Mouse (Mus musculus) adrenal gland, adult 8-10 months (tissue): Measurements from ENCODE around the gene Spsb3. TPM values are rescaled to one million over a fixed set of nuclear protein-coding genes. Genes with fewer than 3 reads are reported as not detected.

Experiments
- DNase-seq: peaks from one replicate; pipeline ENCODE4 v3.0.0; 2022
- total RNA-seq, 4 experiments: library from RNA; stranded (reverse); gene quantifications; 2 replicates each; pipeline ENCODE4 v1.2.4; 2022

The Spsb3 gene
- 10 to 100 TPM; 31.5 to 34.0 (median 33.7) TPM for total RNA-seq

GRCm38 (mm10) chr17:24886134-24886931, at the start of gene Spsb3, which contains the start of gene Nubp2:
TSS of gene Spsb3 (plus strand) at chr17:24886643.
TSS of gene Nubp2 (minus strand) at chr17:24886349.
- DNase-seq: peak; percentile 99

GRCm38 (mm10) chr17:24839842-24840241, 46.6 kb upstream of the Spsb3 start, which contains the start of gene Hagh:
TSS of gene Hagh (plus strand) at chr17:24840143.
- no peak for DNase-seq

- no peak for DNase-seq
Measured at GRCm38 (mm10) chr17:24840341-24840740, 46.1 kb upstream of the Spsb3 start.

- no peak for DNase-seq
Measured at GRCm38 (mm10) chr17:24841133-24841532, 45.3 kb upstream of the Spsb3 start.

- no peak for DNase-seq
Measured at GRCm38 (mm10) chr17:24842631-24843030, 43.8 kb upstream of the Spsb3 start.

GRCm38 (mm10) chr17:24844525-24844924, 41.9 kb upstream of the Spsb3 start:
- DNase-seq: no peak

DNA sequence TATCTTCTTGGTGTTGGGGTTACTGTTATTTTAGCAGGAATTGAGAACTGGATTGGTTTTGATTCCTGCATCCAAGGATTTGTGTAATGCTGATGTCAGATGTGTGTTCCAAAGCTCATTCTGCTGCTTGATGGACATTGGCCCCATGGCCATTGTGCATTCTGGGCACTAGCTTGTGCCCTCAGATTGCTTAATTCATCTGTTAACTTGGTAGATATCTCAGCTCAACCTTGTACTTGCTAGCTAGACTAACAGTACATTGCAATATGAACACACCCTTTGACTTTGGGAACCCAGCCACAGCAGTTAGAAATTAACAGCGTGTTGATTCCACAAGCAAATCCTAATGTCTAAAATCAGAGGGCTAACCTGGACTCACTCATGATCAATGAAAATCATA, 39.1 kb upstream of the Spsb3 start:
- DNase-seq: no peak

- DNase-seq: no peak
Measured at GRCm38 (mm10) chr17:24848600-24849031, 37.8 kb upstream of the Spsb3 start.

DNA sequence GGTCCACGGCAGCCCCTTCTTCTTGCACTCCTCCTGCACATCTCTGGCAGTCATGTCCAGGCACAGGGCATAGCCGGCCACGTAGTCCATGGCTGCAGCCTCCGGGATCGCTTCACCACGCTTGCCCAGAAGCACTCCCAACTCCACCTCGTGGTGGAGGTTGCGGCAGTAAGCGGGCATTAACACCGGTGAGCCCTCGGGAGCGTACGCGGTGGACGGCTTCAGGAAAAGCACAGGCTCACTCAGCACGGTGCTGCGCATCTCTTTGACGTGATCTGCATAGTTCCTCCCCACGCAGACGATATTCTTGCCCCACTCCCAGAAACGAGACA, 36.7 kb upstream of the Spsb3 start:
- DNase-seq: no peak

- peak; percentile 97 for DNase-seq
Measured at GRCm38 (mm10) chr17:24850065-24850772, 36.2 kb upstream of the Spsb3 start, which contains the start of gene Fahd1. TSS of gene Fahd1 (minus strand) at chr17:24850364.

- no peak for DNase-seq
Measured at GRCm38 (mm10) chr17:24850773-24851127, 35.7 kb upstream of the Spsb3 start.

GRCm38 (mm10) chr17:24851381-24852125, 34.9 kb upstream of the Spsb3 start:
- no peak for DNase-seq

DNA sequence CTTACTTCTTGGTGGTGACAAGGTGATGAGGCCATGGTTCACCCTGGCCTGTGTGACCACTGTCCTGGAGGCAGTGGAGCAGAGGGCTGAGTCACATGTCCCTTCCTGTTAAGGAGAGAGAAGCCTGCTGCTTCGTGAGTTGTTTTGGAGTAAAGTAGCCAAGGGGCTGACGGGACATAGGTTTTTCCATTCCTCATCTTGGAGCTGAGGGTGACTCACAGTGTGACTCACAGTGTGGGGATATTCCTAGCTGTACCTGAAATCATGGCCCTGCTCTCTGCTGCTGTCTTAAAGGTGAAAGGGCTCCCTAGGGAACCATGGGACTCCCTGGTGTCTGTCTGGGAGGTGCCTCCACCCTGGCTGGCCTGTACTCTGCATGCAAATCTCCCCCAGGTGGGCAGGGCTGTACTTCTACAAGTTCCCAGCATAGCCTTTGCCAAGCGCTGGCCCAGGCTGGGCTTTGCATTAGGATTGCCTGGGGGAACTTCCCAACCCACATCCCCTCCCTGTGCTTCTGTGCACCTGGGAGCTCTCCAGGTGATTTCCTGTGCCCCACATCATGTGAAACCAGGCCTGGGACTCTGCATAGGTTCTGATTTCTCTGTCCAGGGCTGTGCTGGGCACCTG, 30.5 kb upstream of the Spsb3 start:
- no peak for DNase-seq

GRCm38 (mm10) chr17:24856589-24856988, 29.9 kb upstream of the Spsb3 start:
- no peak for DNase-seq

DNA sequence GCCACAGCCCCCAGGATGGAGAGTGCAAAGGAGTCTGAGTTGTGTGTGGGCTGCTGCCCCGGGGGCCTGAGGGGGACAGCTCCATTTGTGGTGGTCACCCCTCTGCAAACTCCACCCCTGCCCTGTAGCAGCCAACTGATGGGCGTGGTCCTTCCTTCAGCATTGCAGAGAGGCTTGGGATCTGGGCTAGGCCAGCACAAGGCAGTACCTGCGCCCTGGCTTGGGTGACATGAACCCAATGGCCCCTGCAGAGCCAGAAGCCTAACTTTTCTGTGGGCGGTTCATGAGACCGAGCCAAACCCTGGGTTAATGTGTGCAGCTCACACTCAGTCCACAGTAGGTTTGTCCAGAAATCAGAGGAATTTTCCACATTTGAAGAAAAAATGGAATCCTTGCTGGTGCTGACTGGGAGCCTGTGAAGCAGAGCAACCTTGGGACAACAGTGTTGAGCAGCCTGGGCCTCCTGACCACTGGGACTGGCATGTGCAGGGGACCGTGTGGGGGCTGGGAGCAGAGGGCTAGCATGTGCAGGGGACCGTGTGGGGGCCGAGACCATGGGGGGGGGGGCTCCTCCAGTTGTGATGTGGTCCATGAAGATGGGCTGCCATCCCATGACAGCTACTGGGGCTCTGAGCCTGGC, 28.5 kb upstream of the Spsb3 start:
- DNase-seq: no peak

DNA sequence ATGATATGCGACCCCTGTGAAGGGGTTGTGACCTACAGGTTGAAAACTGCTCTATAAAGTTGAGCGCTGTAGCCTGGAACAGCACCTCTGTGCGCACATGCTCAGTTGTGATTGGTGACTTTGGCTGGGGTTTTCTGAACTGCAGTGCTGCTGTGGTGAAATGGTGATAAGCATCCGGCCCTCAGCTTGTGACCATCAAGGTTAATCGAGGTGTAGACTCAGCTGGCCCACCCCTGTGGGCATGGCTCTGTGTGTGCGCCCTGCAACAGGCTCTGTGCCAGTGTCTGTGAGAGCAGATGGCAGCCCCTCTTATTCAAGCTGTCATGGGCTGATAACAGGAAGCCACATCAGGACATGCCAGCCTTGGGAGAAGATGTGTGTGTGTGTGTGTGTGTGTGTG, 27.5 kb upstream of the Spsb3 start:
- no peak for DNase-seq

GRCm38 (mm10) chr17:24860076-24860475, 26.4 kb upstream of the Spsb3 start:
- DNase-seq: no peak

GRCm38 (mm10) chr17:24861785-24862184, 24.7 kb upstream of the Spsb3 start:
- no peak for DNase-seq

DNA sequence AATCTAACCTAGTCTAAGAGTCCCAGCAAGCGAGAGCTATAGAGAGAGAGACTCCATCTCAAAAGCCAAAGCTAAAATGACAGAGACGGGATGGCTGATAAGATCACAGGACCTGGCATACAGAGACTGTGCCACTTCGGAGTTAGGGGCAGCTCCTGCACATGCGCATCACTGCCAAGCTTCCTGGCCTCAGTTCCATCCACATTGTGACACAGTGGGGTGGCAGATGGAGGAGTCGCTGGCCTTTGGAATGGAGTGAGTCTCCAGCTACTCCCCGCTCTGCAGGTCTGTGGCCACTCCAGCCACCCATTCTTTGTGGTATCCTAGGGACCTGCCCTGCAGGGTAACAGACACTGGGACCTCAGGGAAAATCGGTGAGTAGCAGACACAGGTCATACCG, 20.7 kb upstream of the Spsb3 start, which contains the start of gene Igfals:
Gene Igfals (plus strand): TSS at position 222 of the 400 bp plus-strand sequence.
- no peak for DNase-seq

DNA sequence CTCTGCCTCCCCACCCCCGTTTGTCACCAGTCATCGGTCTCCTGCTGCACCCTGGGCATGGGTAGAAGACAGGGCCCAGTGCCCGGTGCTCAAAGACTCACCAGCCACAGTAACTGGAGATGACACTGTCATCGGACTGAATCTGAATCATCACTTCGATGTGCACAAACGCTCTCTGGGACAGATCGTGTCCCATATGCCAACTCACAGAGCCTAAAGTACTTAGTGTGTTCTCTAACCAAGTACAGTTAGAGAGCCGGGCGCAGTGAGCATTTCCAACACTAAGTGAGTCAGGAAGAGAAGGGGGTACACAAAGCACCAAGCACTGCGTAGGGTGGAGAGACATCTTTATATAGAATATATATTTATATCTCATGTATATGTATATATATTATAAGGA, 18.5 kb upstream of the Spsb3 start:
- DNase-seq: no peak

DNA sequence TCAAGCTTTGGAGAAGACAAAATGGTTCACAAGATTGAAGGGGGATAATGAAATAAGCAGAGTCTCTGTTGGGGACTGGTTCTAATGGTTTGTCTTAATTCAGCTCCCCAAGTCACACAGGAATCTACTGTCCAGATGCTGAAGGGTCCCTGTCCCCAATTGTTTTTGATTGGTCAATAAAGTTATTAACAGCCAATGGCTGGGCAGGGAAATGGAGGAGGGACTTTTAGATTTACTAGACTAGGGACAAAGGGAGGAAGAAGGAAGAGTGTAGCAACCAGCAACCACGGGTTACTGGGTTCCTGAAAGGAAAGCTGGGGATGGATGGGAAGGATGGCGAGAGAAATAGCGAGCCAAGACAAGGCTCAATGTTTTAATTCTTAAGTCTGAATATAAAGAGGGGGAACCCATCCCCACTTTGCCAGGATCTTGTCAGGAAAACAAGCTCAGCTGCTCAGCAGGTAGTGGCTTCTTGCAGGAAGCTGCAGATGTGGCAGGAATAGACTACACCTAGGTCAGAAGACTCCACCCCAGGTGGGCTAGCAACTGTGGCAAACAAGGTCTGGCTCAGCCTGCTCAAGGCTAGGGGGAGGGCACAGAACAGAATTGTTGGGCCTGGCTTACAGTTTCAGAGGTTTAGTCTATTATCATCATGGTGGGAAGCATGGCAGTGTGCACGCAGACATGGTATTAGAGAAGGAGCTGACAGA, 12.6 kb upstream of the Spsb3 start:
- no peak for DNase-seq

DNA sequence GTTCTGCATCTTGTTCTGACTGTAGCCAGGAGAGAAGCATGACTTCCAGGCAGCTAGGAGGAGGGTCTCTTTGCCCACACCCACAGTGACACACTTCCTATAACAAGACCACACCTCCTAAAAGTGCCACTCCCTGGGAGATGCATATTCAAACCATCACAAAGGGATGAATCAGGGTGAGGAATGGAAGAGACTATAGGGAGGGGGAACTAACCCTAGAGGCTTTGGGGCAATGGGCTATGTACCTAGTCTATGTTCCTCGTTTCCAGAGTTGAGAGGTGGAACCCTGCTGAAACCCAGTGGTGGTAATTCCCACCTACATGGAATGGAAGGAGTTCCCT, 12.1 kb upstream of the Spsb3 start:
- no peak for DNase-seq
